Mouse (Mus musculus) 3134 (cell line): ENCODE results near the gene Orc5.

Experiments used
- DNase-seq: peaks from one replicate; pipeline ENCODE4 v3.0.0-alpha.2; 2011; ENCODE audit warnings: low spot score; ENCODE audit not compliant: insufficient read length; ENCODE audit errors: extremely low read depth

Orc5 gene

DNA sequence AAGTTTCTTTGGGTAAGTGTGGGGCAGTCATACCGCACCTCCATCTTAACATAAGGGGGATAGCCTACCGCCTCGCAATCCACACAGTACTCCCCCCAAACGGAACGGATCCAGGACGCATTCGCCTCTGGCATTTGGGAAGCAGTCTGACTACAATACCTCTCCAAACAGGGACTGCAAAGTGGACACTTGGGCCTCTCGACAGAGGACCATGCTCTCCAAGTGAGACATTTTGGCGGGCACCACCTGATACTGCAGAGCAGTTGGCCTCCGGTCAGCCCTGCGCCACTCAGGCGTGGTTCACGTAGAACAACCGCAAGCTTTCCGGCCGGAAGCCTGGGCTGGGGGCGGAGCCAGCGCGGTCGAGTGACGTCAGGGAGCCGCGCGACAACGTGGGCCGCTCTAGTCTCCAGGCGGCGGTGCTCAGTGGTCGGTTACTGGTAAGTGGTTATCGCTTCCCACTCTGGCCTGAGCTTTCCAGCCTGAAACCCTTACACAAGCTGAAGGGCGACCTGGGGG is at the start of gene Orc5:
TSS of gene Orc5 (minus strand) at position 397 of the 519 bp plus-strand sequence.
- DNase-seq = peak; percentile 99

DNA sequence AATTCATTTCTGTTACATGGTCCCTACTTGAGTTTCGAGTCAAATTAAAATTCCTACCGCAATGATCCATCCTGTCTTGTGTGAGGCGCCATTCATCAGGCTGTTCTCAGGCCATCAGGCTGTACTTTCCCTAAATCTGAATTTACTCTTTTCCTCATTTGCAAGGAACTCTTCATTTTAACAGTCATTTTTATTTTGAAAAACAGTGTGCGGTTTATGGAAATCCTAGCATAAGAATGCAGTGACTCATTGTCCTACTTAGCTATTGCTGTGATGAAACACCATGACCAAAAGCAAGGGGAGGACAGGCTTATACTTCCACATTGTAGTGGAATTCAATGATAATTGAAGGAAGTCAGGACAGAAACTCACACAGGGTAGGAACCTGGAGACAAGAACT is 46.8 kb upstream of the Orc5 start:
- peak; percentile 68 for DNase-seq

DNA sequence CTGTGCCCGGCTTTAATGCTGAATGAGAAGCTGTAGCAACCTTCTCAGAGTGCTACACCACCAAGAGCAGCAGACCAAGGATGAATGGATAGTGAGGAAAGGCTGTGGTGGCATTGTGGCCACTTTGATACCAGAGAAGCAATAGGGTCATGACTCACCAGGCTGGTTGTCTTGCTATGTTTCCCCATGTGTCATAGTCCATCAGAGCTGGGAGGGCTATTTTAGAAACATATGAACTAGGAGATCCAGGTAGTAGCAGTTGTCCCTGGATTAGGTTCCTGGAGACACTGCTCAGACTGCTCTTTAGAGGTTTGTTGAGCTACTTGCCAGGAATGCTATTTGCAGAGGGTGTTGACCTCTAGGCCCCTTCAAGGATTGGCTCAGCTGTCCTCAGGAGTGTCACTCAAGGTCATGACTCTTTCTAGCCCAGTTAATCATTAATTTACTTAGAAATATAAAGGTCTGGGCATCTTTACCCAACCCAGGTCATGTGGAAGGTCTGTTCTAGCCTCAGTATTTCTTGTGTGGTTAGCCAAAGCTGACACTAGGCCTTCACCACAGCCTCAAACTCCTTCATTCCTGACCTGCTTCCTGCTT is 39.2 kb upstream of the Orc5 start:
- no peak for DNase-seq

DNA sequence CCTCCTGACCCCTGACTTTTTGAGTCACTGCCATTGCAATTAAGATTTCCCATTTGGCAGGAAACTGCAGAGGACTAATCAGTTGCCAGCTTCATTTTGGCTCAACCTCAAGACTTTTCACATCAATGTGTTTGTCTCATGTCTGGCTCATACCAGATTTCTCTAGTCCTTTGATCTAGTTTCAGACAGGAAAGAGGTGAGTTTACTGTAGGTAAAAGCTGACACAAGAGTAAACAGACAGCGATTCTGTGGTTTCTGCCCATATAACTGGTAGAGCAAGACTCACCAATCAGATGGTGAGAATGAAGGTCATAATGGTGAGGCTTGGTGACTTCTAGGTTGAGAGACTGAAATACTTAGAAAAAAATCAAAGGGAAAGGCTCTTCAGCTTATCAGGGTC is 37.3 kb upstream of the Orc5 start:
- no peak for DNase-seq

DNA sequence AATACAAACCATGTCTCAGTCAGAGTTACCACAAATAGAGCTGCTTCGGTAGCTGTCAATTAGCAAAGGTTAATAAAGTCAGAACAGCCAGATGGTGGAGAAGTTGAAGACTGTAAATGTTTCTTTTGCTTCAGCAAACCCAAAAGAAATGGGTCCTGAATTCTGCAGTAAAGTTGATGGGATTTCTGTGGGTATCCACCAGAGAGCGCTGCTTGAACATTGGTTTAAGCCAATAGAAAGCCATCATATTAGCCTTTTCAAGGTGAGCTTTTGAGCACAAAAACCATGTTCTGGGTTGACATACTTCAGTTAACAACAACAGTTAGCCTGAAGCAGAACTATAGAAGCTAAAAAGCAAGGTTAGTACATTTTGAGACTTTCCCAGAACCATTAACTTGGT is 34.3 kb upstream of the Orc5 start:
- no peak for DNase-seq

DNA sequence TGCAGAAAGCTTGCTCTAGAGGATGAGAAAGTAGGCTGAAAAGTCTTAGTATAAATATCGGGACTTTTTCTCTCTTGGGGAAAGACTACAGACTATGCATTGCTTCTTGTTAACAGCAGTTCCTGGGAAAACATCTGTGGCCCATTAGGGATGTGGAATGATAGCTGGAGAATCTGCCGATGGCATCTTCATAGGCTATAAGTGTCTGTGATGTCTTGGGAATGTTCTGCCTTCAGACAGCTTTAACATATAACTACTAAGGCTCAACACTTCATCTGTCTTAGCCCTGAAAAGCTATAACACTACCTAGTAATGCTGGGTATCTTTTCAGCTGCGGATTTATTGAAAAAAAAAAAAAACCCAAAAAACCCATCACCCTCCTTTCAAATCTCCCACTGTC is 27.8 kb upstream of the Orc5 start:
- no peak for DNase-seq

DNA sequence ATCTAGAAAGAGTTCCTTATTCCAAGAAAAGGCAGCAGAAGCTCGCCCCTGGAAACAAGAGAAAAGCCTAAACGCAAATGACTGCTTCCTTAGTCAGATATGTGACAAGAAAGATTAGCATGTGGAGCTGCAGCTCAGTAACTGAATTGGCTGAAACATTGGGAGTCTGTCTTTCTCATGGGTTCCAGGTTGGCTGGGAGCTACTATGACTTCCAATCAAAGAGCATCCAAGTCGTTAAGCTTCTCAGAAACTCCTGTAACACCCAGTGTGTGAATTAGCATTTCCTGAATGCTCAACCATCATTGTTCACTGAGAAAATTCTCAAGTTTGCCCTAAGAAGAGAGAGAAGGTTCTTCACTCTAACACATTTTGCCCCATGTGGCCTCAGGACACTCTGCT is 24.5 kb upstream of the Orc5 start:
- DNase-seq = no peak

DNA sequence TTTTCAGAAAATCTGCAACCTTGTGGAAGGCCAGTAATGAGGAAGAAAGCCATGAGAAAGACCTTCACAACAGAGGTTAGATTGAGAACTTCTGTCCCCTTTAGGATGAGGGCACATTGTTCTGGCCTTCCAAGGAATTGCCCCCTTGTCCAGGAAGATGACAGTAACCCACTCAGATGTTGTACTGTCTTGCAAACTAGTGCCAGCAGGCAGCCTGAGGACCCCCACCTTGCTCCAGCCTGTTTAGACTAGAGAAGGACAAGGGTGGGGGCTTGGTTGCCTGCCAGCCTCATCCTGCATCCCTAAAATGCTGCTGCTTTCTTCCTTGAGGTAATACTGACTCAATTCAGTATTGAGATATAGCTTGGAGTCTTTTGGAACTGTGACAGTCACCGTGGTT is 23.9 kb upstream of the Orc5 start:
- DNase-seq = no peak

DNA sequence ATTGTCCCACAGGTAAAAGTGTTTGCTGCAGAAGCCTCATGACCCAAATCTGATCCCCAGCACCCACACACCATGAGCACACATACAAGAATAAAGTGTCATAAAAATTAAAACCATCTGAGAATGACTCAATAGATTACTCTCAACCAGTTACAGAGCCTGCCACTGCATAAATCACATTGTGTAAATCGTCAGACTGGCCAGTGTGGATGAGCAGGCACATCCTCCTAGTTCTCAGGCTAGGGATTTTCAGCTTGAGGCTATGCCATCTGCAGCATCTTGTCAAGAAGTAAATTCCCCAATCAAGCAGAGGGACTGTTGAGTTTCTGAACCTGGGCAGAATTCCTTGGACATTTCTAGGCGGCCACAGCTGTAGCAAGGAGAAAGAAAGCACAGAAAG is 23.5 kb upstream of the Orc5 start:
- no peak for DNase-seq

DNA sequence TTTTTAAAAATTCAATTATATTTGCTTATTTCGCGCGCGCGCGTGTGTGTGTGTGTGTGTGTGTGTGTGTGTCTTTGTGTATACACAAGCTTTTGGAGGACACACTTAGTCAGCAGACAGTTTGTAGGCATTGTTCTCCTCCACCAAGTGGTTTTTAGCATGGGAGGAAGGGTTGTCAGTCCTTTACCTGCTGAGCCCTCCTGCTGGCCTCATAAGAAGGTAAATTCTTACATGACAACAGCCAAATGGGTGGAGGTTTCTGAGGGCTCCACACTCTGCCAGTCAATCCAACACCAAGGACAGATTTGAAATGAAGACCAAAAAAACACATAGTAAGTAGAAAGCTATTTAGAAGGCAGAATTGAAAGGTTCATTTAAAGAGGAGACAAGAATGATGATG is 22.7 kb upstream of the Orc5 start:
- no peak for DNase-seq

DNA sequence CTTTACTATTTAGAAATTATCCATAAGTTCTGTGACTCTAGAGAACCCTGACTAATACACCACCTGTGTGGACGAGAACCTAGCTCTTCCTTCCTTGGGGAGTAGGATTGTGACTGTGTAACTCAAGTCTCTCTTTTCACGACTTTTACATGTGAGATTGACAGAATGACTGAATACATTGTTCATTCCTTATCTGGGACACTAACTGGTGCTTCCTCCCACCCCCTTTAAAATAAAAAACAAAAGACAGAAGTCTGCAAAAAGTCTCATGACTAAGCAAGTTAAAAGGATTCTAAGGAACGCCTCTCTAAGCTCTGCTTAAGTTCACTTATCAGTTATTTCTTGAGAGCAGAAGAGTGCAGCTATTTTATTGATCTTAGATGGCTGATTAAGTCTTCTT is 22.2 kb upstream of the Orc5 start:
- no peak for DNase-seq

DNA sequence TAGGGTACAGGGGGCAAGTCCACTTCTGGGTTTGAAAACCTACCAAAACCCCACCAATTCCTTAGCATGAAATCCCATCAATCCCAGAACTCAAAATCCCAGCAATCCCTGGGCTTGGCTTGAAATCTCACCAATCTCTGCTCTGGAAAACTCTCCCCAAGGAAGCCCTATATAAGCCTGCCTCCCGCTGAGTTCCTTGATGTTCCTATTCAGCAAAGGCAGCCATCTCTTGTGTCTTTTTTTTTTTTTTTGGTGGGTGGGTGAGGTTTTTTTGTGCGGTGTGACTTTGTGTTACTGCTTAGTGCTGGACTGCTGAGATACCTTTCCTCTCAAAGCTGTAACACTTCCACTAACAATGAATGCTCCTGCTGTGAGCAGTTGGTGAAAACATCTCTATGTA is 15.5 kb upstream of the Orc5 start:
- DNase-seq = no peak

DNA sequence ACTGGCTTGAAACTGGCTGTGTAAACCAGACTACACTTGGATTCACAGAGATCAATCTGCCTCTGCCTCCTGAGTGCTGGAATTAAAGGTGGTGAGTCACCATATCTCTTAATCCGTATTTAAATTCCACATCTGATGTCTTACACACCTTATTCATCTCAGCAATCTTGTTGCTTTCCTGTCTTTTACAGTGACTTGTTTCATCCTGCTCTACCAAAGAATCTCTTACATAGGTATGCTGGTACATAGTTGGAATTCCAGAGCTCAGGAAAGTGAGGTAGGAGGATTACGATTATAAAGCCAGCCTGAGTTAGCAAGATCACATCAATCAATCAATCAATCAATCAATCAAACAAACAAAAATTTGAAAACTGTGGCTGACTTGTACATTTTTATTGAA is 9.6 kb upstream of the Orc5 start:
- no peak for DNase-seq

DNA sequence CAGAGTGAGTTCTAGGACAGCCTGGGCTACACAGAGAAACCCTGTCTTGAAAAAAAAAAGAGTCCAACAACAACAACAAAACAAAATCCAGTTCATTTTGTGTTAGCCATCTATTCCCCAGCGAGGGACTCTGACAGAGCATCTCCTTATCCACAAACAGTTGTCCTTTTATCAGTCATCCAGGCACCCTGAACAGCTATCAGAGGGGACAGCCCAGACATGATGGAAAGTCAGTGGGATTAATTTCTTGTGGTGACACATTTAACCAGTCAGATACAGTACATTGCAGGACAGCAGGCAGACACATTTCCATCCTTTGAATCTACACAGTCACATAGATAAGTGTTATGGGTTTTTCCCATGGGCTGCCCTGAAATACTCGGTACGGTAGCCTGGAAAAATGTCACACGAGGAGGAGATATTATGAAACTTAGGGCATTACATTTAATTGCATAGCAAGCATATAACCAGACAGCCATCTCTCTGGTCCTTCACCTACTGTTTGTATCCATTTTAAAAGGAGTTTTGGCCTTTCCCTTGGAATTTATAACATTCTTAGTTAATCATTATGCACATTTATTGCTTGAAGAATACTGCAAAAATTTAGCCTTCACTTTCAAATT is 7.4 kb upstream of the Orc5 start:
- DNase-seq = no peak

DNA sequence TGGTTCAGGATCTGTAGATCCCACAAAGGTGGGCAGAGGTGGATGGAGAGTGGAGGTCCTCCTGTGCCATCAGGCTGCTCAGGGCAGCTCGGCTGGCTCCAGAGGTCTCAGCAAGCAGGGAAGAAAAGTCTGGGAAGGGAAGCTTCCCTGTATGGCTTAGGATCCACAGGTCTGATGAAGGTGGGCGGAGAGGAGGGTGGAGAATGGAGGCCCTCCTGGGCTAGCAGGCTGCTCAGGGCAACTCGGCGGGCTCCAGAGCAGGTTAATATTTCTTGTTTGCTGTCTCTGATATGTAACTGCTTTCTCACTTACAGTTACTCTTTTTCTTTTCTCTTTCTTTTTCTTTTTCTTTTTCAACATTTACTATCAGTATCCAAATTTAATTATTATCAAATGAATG is 6.5 kb upstream of the Orc5 start:
- no peak for DNase-seq

DNA sequence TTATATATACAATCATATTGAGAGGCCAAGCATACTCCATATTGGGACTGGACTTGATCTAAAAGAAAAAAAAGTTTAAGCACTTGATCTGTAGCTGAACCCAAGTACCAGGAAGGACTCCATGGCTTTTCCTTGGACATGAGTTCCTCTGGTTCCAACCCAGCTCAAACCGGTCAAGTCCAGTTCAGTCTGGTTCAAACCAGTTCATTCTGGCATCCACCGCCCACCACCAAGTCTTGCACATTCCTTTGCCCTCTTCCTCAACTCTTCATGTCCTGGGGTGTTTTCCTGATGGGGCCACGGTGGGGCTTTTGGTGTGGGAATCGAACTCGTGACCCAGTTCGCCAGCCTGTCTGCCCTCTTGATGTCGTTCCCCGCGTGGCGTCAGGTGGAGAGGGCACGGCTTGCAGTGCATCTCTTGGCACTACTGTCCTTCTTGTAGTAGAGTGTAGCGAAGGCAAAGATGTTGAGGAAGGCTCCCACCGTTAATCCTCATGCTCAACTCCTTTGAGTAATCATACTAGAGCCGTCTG is 2.1 kb upstream of the Orc5 start:
- no peak for DNase-seq

DNA sequence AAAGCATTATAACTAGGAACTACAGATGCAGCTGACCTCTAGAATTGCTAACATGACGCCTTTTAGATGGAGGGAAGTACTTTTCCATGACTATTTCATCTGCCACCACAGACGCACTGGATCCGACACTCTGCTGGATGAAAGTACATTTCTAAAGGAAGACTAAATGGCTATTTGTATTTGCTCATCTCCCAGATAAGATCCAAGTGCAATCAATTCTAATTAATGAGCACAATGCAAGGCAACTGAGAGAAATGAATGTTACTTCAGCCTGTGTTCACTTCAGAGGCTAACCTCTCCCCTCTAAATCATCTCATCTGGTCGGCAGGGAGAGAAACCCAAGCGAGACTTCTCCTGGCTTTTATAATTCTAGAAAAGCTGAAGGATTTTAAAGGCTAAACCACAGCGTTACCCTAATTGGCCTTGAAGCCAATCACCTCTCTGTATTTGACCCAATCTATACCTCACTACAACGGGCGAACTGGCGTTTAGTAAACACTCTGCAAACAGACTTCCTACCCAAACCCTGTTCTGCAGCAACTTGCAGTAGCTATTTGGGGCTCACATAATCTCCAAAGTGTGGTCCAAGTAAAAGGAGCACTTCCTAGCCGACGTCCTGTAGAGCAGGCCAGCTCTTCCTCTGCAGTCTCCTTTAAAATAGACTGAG is 730 bp downstream of the Orc5 start:
- peak; percentile 11 for DNase-seq

DNA sequence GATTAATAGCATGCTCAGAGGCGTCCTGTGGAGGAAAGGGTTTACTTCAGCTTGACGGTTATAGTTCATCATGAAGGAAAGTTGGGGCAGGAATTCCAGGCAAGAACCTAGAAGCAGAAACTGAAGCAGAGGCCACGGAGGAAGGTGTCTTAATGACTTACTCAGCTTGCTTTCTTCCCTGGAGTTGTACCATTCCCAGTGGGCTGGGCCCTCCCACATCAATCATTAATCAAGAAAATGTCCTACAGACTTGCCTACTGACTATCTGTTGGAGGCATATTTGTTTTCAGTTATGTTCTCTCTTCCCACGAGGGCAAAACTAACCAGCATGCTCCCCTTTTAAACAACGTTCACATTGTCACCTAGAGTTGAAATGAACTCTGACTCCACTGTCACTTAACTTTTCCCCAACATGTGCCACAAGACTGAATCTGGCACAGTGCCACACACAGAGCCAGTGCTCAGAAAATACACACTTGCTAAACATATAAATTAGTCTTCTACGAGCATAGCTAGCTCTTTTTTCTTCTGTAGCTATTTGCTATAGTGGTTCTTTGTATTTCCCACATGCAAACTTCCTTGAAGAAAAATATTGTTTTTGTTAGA is 1.6 kb downstream of the Orc5 start:
- no peak for DNase-seq

DNA sequence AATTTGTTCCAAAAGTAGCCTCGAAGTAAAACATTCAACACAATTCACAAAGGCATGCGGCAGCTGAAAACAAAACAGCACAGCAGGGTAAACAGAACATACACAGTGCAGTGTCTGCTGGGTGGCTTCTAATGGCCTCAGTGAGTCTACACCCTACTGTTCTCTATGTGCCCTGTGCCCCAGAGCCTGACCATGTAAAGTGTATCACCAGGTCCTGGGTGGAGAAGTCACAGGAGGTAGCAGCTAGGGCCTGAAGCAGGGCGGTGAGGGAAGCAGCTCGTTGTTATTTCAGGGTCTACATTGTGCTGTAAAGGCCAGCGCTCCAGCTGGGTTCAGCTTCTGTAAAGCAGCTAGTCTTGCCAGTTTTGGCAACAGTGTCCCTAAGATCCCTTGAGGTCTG is 3.7 kb downstream of the Orc5 start:
- DNase-seq = no peak

DNA sequence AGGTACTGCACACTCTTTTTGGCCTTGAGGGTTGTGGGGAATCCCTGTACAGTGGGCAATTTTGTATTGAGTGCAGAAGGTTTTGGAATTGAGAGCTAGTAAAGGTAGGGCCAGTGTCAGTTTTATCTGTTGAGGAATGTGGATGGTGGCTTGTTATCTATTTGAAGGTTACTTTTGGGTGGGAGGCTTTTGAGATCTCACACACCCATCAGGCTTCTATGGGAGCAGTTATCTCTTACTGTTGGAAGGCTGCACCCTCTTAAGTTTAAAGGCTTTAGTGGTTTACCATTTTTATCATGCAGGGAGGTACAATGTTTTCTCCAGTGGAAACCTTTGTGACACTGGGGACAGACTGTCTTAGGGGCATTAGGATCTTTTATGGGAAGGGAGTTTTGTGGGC is 4.9 kb downstream of the Orc5 start:
- no peak for DNase-seq

DNA sequence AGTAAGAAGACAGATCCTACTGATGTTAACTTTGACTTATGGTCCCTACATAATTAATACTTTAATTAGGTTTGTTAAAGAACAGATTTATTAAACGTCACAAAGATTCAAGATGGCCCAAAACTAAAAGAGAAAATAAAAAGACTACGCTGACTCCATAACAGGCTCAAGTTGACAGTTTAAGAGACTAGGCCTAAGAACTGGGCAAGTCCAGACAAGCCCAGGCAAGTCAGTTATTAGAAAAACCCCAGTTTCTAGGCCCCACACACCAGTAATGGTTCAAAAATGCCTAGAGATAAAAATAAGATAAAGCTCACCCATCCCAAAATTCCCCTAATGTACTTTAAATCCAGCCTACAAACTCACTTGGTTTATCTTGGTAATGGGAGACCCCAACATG is 7.6 kb downstream of the Orc5 start:
- DNase-seq = no peak
